In the genomic region with DNA sequence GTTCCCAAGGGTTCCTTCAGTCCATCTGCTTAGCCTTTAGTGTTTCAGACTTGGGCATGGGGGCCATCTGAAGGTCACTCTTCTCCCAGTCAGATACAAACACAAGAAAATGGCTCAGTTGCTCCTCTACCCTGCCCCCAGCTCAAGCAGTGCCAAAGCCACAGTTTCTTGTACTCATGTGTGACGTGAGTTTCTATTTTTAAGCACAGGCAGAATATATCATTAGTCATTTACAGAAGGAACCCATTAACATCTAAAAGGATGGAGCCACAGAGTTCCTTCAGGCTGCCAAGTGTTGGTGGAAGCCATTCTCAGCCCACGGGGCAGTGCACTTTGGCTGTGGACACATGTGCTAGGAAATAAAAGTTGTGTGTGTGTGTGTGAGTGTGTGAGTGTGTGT, we compare ENCODE assay signal across 8 mouse cellular contexts.
A peak's percentile ranks its signal among the peaks of the same experiment; 100 is the strongest.
DNase-seq lines count a peak whose midpoint lies in the region; ATAC-seq lines count a peak whose summit lies in the region.

No protein-coding gene starts in this region.

- H3K4me2 ChIP-seq in neural tube, embryonic 13.5 days, result no peak overlapping the region
- no peak overlapping the region for H3K4me2 ChIP-seq in heart, embryonic 12.5 days
- H3K4me2 ChIP-seq in stomach, embryonic 16.5 days (ENCODE audit: low read depth, low read length), result no peak overlapping the region
- H3K4me2 ChIP-seq in midbrain, embryonic 15.5 days, result no peak overlapping the region

- DNase-seq in neural tube, embryonic 10.5 days (ENCODE audit: extremely low spot score, low spot score), result no peak
- DNase-seq in embryo, embryonic 11 days, result peak; percentile 29
- DNase-seq in kidney, postnatal 25 days, result peak; percentile 67 to 89
- no peak for DNase-seq in urinary bladder, postnatal 36 days (ENCODE audit: low spot score in 2 of 2)

- ATAC-seq in neural tube, embryonic 13.5 days (ENCODE audit: low read depth), result 0 out of 2 replicates have a peak, but pooled peaks have one; percentile 19
- ATAC-seq in heart, embryonic 12.5 days (ENCODE audit: insufficient number of reproducible peaks, low FRiP score), result peak; percentile 69
- ATAC-seq in stomach, embryonic 16.5 days (ENCODE audit: insufficient read depth, low FRiP score), result peak; percentile 88
- no peak for ATAC-seq in midbrain, embryonic 15.5 days (replicated peaks)

- H3K36me3 ChIP-seq in neural tube, embryonic 13.5 days, result peaks cover 7% of the 10 kb centered on the region
- H3K36me3 ChIP-seq in heart, embryonic 12.5 days, result peaks cover 5% of the 10 kb centered on the region
- H3K36me3 ChIP-seq in stomach, embryonic 16.5 days (ENCODE audit: control insufficient read depth, insufficient read depth, low read length), result no peaks in the 10 kb centered on the region
- no peaks in the 10 kb centered on the region; the same call in 1 of the 2 replicates for H3K36me3 ChIP-seq in midbrain, embryonic 15.5 days (replicated peaks)

- H3K4me1 ChIP-seq in neural tube, embryonic 13.5 days (replicated peaks), result peaks cover 8% of the 10 kb centered on the region
- peaks cover 26% of the 10 kb centered on the region for H3K4me1 ChIP-seq in heart, embryonic 12.5 days (replicated peaks)
- peaks cover 10% of the 10 kb centered on the region; the same call in 1 of the 2 replicates for H3K4me1 ChIP-seq in stomach, embryonic 16.5 days (ENCODE audit: control insufficient read depth, insufficient read depth, low read length)
- H3K4me1 ChIP-seq in midbrain, embryonic 15.5 days, result no peaks in the 10 kb centered on the region

- peaks cover 5% of the 10 kb centered on the region for H3K9me3 ChIP-seq in neural tube, embryonic 13.5 days
- H3K9me3 ChIP-seq in heart, embryonic 12.5 days (replicated peaks), result peaks cover 5% of the 10 kb centered on the region
- H3K9me3 ChIP-seq in stomach, embryonic 16.5 days (replicated peaks; ENCODE audit: control insufficient read depth, low read length), result no peaks in the 10 kb centered on the region
- H3K9me3 ChIP-seq in midbrain, embryonic 15.5 days, result peaks cover 4% of the 10 kb centered on the region; the same call in 1 of the 2 replicates

- WGBS in neural tube, embryonic 13.5 days, result 21% methylated on average over 2 of the region's 2 CpGs
- 30% methylated on average over 2 of the region's 2 CpGs for WGBS in heart, embryonic 12.5 days
- 24% methylated on average over 2 of the region's 2 CpGs for WGBS in stomach, embryonic 16.5 days
- 56% methylated on average over 2 of the region's 2 CpGs for WGBS in midbrain, embryonic 15.5 days

- no peak overlapping the region for H3K4me3 ChIP-seq in neural tube, embryonic 13.5 days
- no peak overlapping the region for H3K4me3 ChIP-seq in heart, embryonic 12.5 days
- H3K4me3 ChIP-seq in stomach, embryonic 16.5 days (replicated peaks; ENCODE audit: low read length), result no peak overlapping the region
- H3K4me3 ChIP-seq in midbrain, embryonic 15.5 days, result no peak overlapping the region

- no peak overlapping the region for H3K27ac ChIP-seq in neural tube, embryonic 13.5 days (replicated peaks)
- H3K27ac ChIP-seq in heart, embryonic 12.5 days (ENCODE audit: poor library complexity, severe bottlenecking), result peak overlapping the region; percentile 55
- no peak overlapping the region; the same call in 1 of the 2 replicates for H3K27ac ChIP-seq in stomach, embryonic 16.5 days (ENCODE audit: low read length)
- H3K27ac ChIP-seq in midbrain, embryonic 15.5 days, result no peak overlapping the region

- H3K27me3 ChIP-seq in neural tube, embryonic 13.5 days, result no peaks in the 10 kb centered on the region
- H3K27me3 ChIP-seq in heart, embryonic 12.5 days (replicated peaks), result no peaks in the 10 kb centered on the region
- H3K27me3 ChIP-seq in stomach, embryonic 16.5 days (ENCODE audit: control insufficient read depth, insufficient read depth, low read length), result no peaks in the 10 kb centered on the region
- H3K27me3 ChIP-seq in midbrain, embryonic 15.5 days (replicated peaks), result no peaks in the 10 kb centered on the region

- no peak overlapping the region for H3K9ac ChIP-seq in neural tube, embryonic 13.5 days
- H3K9ac ChIP-seq in heart, embryonic 12.5 days, result no peak overlapping the region
- no peak overlapping the region for H3K9ac ChIP-seq in stomach, embryonic 16.5 days (ENCODE audit: low read length)
- H3K9ac ChIP-seq in midbrain, embryonic 15.5 days, result no peak overlapping the region

Comparison
In these comparisons a context has a peak if more than half of its experiments do, and no peak if none do; other contexts are left out.
1. DNase-seq: peak in embryo, embryonic 11 days (single experiment) and kidney, postnatal 25 days (2 of 2); none in neural tube, embryonic 10.5 days (single experiment) and urinary bladder, postnatal 36 days (0 of 2).